Mouse (Mus musculus): ENCODE measurements around the gene Efna1.

The Efna1 gene

GRCm38 (mm10) chr3:89278643-89279042 is 2.3 kb downstream of the Efna1 start:
- DNase-seq (ENCODE audit: low spot score): no peak

GRCm38 (mm10) chr3:89278107-89278506 is 2.8 kb downstream of the Efna1 start:
- no peak for DNase-seq (ENCODE audit: low spot score)

- no peak for DNase-seq (ENCODE audit: low spot score)
Measured at GRCm38 (mm10) chr3:89277281-89278021, 3.5 kb downstream of the Efna1 start.

- DNase-seq (ENCODE audit: low spot score): no peak
Measured at GRCm38 (mm10) chr3:89276061-89276460, 4.9 kb downstream of the Efna1 start.

GRCm38 (mm10) chr3:89271760-89272159 is 9.2 kb downstream of the Efna1 start:
- DNase-seq (ENCODE audit: low spot score): no peak

GRCm38 (mm10) chr3:89270891-89271290 is 10.1 kb downstream of the Efna1 start:
- no peak for DNase-seq (ENCODE audit: low spot score)

- no peak for DNase-seq (ENCODE audit: low spot score)
Measured at GRCm38 (mm10) chr3:89270051-89270755, 10.7 kb downstream of the Efna1 start, which contains the start of gene Slc50a1. Slc50a1 (minus strand) TSS chr3:89270570.

GRCm38 (mm10) chr3:89268916-89269315 is 12.0 kb downstream of the Efna1 start:
- no peak for DNase-seq (ENCODE audit: low spot score)

GRCm38 (mm10) chr3:89266439-89266893 is 14.5 kb downstream of the Efna1 start:
- DNase-seq (ENCODE audit: low spot score): no peak

GRCm38 (mm10) chr3:89262417-89262816 is 18.5 kb downstream of the Efna1 start:
- no peak for DNase-seq (ENCODE audit: low spot score)

- DNase-seq (ENCODE audit: low spot score): no peak
Measured at GRCm38 (mm10) chr3:89260211-89260610, 20.7 kb downstream of the Efna1 start.

- no peak for DNase-seq (ENCODE audit: low spot score)
Measured at GRCm38 (mm10) chr3:89259076-89259475, 21.9 kb downstream of the Efna1 start, which contains the start of gene Dpm3. Dpm3 (plus strand) TSS chr3:89259358.

- DNase-seq (ENCODE audit: low spot score): no peak
Measured at GRCm38 (mm10) chr3:89256177-89256576, 24.8 kb downstream of the Efna1 start.

GRCm38 (mm10) chr3:89254994-89255393 is 25.9 kb downstream of the Efna1 start:
- no peak for DNase-seq (ENCODE audit: low spot score)

- no peak for DNase-seq (ENCODE audit: low spot score)
Measured at GRCm38 (mm10) chr3:89251365-89251895, 29.5 kb downstream of the Efna1 start.

GRCm38 (mm10) chr3:89250435-89251040 is 30.4 kb downstream of the Efna1 start:
- no peak for DNase-seq (ENCODE audit: low spot score)

- no peak for DNase-seq (ENCODE audit: low spot score)
Measured at GRCm38 (mm10) chr3:89247466-89247865, 33.5 kb downstream of the Efna1 start.

GRCm38 (mm10) chr3:89246261-89247100 is 34.5 kb downstream of the Efna1 start, which contains the start of gene Trim46:
Trim46 (minus strand) TSS chr3:89246309.
- peak; percentile 87 for DNase-seq (ENCODE audit: low spot score)

GRCm38 (mm10) chr3:89245688-89246171 is 35.2 kb downstream of the Efna1 start, which contains the start of gene Krtcap2:
Krtcap2 (plus strand) TSS chr3:89245966.
- no peak for DNase-seq (ENCODE audit: low spot score)

GRCm38 (mm10) chr3:89244982-89245687 is 35.8 kb downstream of the Efna1 start:
- no peak for DNase-seq (ENCODE audit: low spot score)
